ENCODE assay signal across 8 mouse cellular contexts in genomic region chr17:28313880-28314225, GRCm38 (mm10). TPM values are rescaled to one million over a fixed set of nuclear protein-coding genes. Genes with fewer than 3 reads are reported as not detected.
DNase-seq lines count a peak whose midpoint lies in the region; ATAC-seq and TF ChIP-seq lines count a peak whose summit lies in the region.

No protein-coding gene starts in this region.

- H3K27ac ChIP-seq in heart, embryonic 13.5 days (replicated peaks) = peak overlapping the region; percentile 92
- H3K27ac ChIP-seq in heart, embryonic 15.5 days = peak overlapping the region; percentile 95
- H3K27ac ChIP-seq in lung, postnatal 0 days (ENCODE audit: low read length) = peak overlapping the region; percentile 96

- H3K27me3 ChIP-seq in heart, embryonic 13.5 days (replicated peaks) = no peaks in the 10 kb centered on the region
- no peaks in the 10 kb centered on the region for H3K27me3 ChIP-seq in G1E (ENCODE audit: insufficient read depth, low read length)
- no peaks in the 10 kb centered on the region for H3K27me3 ChIP-seq in heart, embryonic 15.5 days
- no peaks in the 10 kb centered on the region for H3K27me3 ChIP-seq in lung, postnatal 0 days (replicated peaks; ENCODE audit: insufficient read depth, low read length)

- H3K36me3 ChIP-seq in heart, embryonic 13.5 days = peaks cover 33% of the 10 kb centered on the region
- H3K36me3 ChIP-seq in G1E (replicated peaks) = peaks cover 41% of the 10 kb centered on the region
- H3K36me3 ChIP-seq in heart, embryonic 15.5 days = peaks cover 28% of the 10 kb centered on the region
- peaks cover 14% of the 10 kb centered on the region for H3K36me3 ChIP-seq in lung, postnatal 0 days (ENCODE audit: insufficient read depth, low read length)

- peaks cover 23% of the 10 kb centered on the region for H3K4me1 ChIP-seq in heart, embryonic 13.5 days
- peaks cover 69% of the 10 kb centered on the region for H3K4me1 ChIP-seq in G1E (ENCODE audit: insufficient read depth, low read depth, low read length)
- H3K4me1 ChIP-seq in heart, embryonic 15.5 days (replicated peaks) = peaks cover 28% of the 10 kb centered on the region
- H3K4me1 ChIP-seq in lung, postnatal 0 days (ENCODE audit: insufficient read depth, low read depth, low read length) = peaks cover 3% of the 10 kb centered on the region; the same call in 1 of the 2 replicates

- no peak for TF ChIP-seq EP300 in lung, postnatal 0 days (IDR thresholded peaks at IDR 0.05)

- ATAC-seq in heart, embryonic 13.5 days (ENCODE audit: extremely low read depth, insufficient number of reproducible peaks, low FRiP score, low TSS enrichment) = no peak; the same call in 1 of the 2 replicates
- ATAC-seq in G1E (ENCODE audit: extremely low read depth, insufficient number of reproducible peaks, low FRiP score, poor library complexity, severe bottlenecking) = no peak
- ATAC-seq in heart, embryonic 15.5 days (replicated peaks; ENCODE audit: insufficient number of reproducible peaks, insufficient read depth, low FRiP score, low read depth) = peak; percentile 15
- ATAC-seq in lung, postnatal 0 days = peak; percentile 33
- no peak for ATAC-seq in megakaryocyte progenitor cell, adult 5-6 weeks (replicated peaks; ENCODE audit: poor library complexity)

- DNase-seq in heart, postnatal 25 days (ENCODE audit: low spot score) = no peak
- no peak for DNase-seq in G1E (ENCODE audit: low spot score)
- DNase-seq in lung, postnatal 0 days (ENCODE audit: low spot score) = peak; percentile 56
- no peak for DNase-seq in thymus, adult 18-20 months
- no peak for DNase-seq in adrenal gland, adult 18-20 months (ENCODE audit: low spot score in 2 of 2)

- no peak for TF ChIP-seq CTCF in G1E (IDR thresholded peaks at IDR 0.05; ENCODE audit: low read depth, low read length)
- no peak for TF ChIP-seq CTCF in lung, postnatal 0 days (IDR thresholded peaks at IDR 0.05)

- intact Hi-C loops in heart, postnatal 25 days (cut with DNase I) = no loop called here

- peak overlapping the region; percentile 75 for H3K4me2 ChIP-seq in heart, embryonic 13.5 days
- H3K4me2 ChIP-seq in heart, embryonic 15.5 days = peak overlapping the region; percentile 91
- peak overlapping the region; percentile 92 for H3K4me2 ChIP-seq in lung, postnatal 0 days (replicated peaks; ENCODE audit: low read depth, low read length)

- peak overlapping the region; percentile 80 for H3K4me3 ChIP-seq in heart, embryonic 13.5 days
- H3K4me3 ChIP-seq in G1E (ENCODE audit: low read depth, low read length) = peak overlapping the region; percentile 90
- H3K4me3 ChIP-seq in heart, embryonic 15.5 days = peak overlapping the region; percentile 94
- peak overlapping the region; percentile 69 for H3K4me3 ChIP-seq in lung, postnatal 0 days (ENCODE audit: low read depth, low read length)

- H3K9me3 ChIP-seq in heart, embryonic 13.5 days = no peaks in the 10 kb centered on the region
- H3K9me3 ChIP-seq in G1E (replicated peaks) = no peaks in the 10 kb centered on the region
- no peaks in the 10 kb centered on the region for H3K9me3 ChIP-seq in heart, embryonic 15.5 days (replicated peaks)
- no peaks in the 10 kb centered on the region for H3K9me3 ChIP-seq in lung, postnatal 0 days (ENCODE audit: low read length)

- WGBS in heart, embryonic 13.5 days = 2% methylated on average over 11 of the region's 11 CpGs
- 2% methylated on average over 11 of the region's 11 CpGs for WGBS in heart, embryonic 15.5 days
- WGBS in lung, postnatal 0 days = 2% methylated on average over 11 of the region's 11 CpGs

- peak overlapping the region; percentile 94 for H3K9ac ChIP-seq in heart, embryonic 13.5 days
- peak overlapping the region; percentile 96 for H3K9ac ChIP-seq in heart, embryonic 15.5 days
- H3K9ac ChIP-seq in lung, postnatal 0 days (replicated peaks; ENCODE audit: low read depth) = peak overlapping the region; percentile 76

RNA-seq across cellular contexts. Expression of gene Fance, which starts 0.5 kb away (rescaled TPM):
- 19.3 and 22.2 TPM in 2 replicates for polyA plus RNA-seq in heart, embryonic 13.5 days (2015; fragmentation: Nextera tagmentation; extraction: Ambion mirVana)
- total RNA-seq in heart, postnatal 25 days (2021) = 10 to 100 TPM; 10.5 to 11.1 TPM
- total RNA-seq in G1E (2014; fragmentation: Nextera tagmentation) = 33.9 and 34.5 TPM in 2 replicates
- total RNA-seq in G1E (2017) = 50.1 and 50.7 TPM in 2 replicates
- polyA plus RNA-seq in G1E (2012) = 79.0 and 80.0 TPM in 2 replicates
- polyA plus RNA-seq in heart, embryonic 15.5 days (2015; fragmentation: Nextera tagmentation; extraction: Ambion mirVana) = 18.8 and 25.3 TPM in 2 replicates
- 21.8 and 24.3 TPM in 2 replicates for polyA plus RNA-seq in lung, postnatal 0 days (2015; fragmentation: Nextera tagmentation; extraction: Ambion mirVana)
- 10 to 100 TPM; 18.2 to 23.7 TPM for total RNA-seq in adrenal gland, adult 18-20 months (2021)
- 28.7 and 34.8 TPM in 2 replicates for total RNA-seq in megakaryocyte progenitor cell, adult 5-6 weeks (2015)
- total RNA-seq in megakaryocyte progenitor cell, adult 5-6 weeks (2017) = 11.0 and 14.8 TPM in 2 replicates

RNA-seq across cellular contexts. Expression of gene Rpl10a, which starts 14.4 kb away (rescaled TPM):
- 389 and 419 TPM in 2 replicates for polyA plus RNA-seq in heart, embryonic 13.5 days (2015; fragmentation: Nextera tagmentation; extraction: Ambion mirVana)
- 100 to 1,000 TPM; 359 to 375 TPM for total RNA-seq in heart, postnatal 25 days (2021)
- total RNA-seq in G1E (2014; fragmentation: Nextera tagmentation) (2,842 and 3,361 TPM in 2 replicates), G1E (2017) (987 and 1,219 TPM in 2 replicates)
- 7,805 and 8,433 TPM in 2 replicates for polyA plus RNA-seq in G1E (2012)
- polyA plus RNA-seq in heart, embryonic 15.5 days (2015; fragmentation: Nextera tagmentation; extraction: Ambion mirVana) = 305 and 312 TPM in 2 replicates
- polyA plus RNA-seq in lung, postnatal 0 days (2015; fragmentation: Nextera tagmentation; extraction: Ambion mirVana) = 446 and 458 TPM in 2 replicates
- total RNA-seq in adrenal gland, adult 18-20 months (2021) = 100 to 1,000 TPM; 760 to 827 TPM
- 3,042 and 3,166 TPM in 2 replicates for total RNA-seq in megakaryocyte progenitor cell, adult 5-6 weeks (2015)
- 795 and 921 TPM in 2 replicates for total RNA-seq in megakaryocyte progenitor cell, adult 5-6 weeks (2017)

RNA-seq across cellular contexts. Expression of gene Tead3, which starts 36.8 kb away (rescaled TPM):
- polyA plus RNA-seq in heart, embryonic 13.5 days (2015; fragmentation: Nextera tagmentation; extraction: Ambion mirVana) = 5.9 and 7.3 TPM in 2 replicates
- 10 to 100 TPM; 12.2 to 14.4 TPM for total RNA-seq in heart, postnatal 25 days (2021)
- 0.90 TPM in 1 of 2 replicates, not detected in the other for total RNA-seq in G1E (2014; fragmentation: Nextera tagmentation)
- 0.06 and 0.22 TPM in 2 replicates for total RNA-seq in G1E (2017)
- 0.41 and 0.47 TPM in 2 replicates for polyA plus RNA-seq in G1E (2012)
- 5.3 and 6.6 TPM in 2 replicates for polyA plus RNA-seq in heart, embryonic 15.5 days (2015; fragmentation: Nextera tagmentation; extraction: Ambion mirVana)
- 9.7 and 11.4 TPM in 2 replicates for polyA plus RNA-seq in lung, postnatal 0 days (2015; fragmentation: Nextera tagmentation; extraction: Ambion mirVana)
- 1 to 10 TPM; 7.4 to 8.5 TPM for total RNA-seq in adrenal gland, adult 18-20 months (2021)
- total RNA-seq in megakaryocyte progenitor cell, adult 5-6 weeks (2015) = 0.15 and 1.9 TPM in 2 replicates
- 0.04 TPM in 1 of 2 replicates, not detected in the other for total RNA-seq in megakaryocyte progenitor cell, adult 5-6 weeks (2017)

RNA-seq across cellular contexts. Expression of gene Tulp1, which starts 51.2 kb away (rescaled TPM):
- polyA plus RNA-seq in heart, embryonic 13.5 days (2015; fragmentation: Nextera tagmentation; extraction: Ambion mirVana) = 4.1 TPM in 2 replicates
- total RNA-seq in heart, postnatal 25 days (2021) = under 1 TPM in 1 of 2 experiments, not detected in 1; 0.34 TPM
- total RNA-seq in G1E (2014; fragmentation: Nextera tagmentation) = not detected in 2 replicates
- total RNA-seq in G1E (2017) = 0.16 TPM in 1 of 2 replicates, not detected in the other
- polyA plus RNA-seq in G1E (2012) = 0.10 TPM in 1 of 2 replicates, not detected in the other
- polyA plus RNA-seq in heart, embryonic 15.5 days (2015; fragmentation: Nextera tagmentation; extraction: Ambion mirVana) = 2.6 and 4.3 TPM in 2 replicates
- polyA plus RNA-seq in lung, postnatal 0 days (2015; fragmentation: Nextera tagmentation; extraction: Ambion mirVana) = 18.1 and 22.7 TPM in 2 replicates
- not detected for total RNA-seq in adrenal gland, adult 18-20 months (2021)
- not detected in 2 replicates for total RNA-seq in megakaryocyte progenitor cell, adult 5-6 weeks (2015)
- total RNA-seq in megakaryocyte progenitor cell, adult 5-6 weeks (2017) = not detected in 2 replicates

Comparison
In these comparisons a context has a peak if more than half of its experiments do, and no peak if none do; other contexts are left out.
1. ATAC-seq: peak in heart, embryonic 15.5 days (single experiment) and lung, postnatal 0 days (single experiment); none in heart, embryonic 13.5 days (single experiment), G1E (single experiment) and megakaryocyte progenitor cell, adult 5-6 weeks (single experiment).
2. Peak in every context shown above with its lines, with median percentiles within 50 percentile points of each other: H3K27ac ChIP-seq, H3K4me2 ChIP-seq, H3K4me3 ChIP-seq and H3K9ac ChIP-seq.